Mouse (Mus musculus) liver, embryonic 14.5 days (tissue): ENCODE results near the gene Cxcr5.

ENCODE experiments used
- CTCF ChIP-seq: IDR thresholded peaks from 2 replicates; pipeline ENCODE4 v1.5.1; 2016; ENCODE audit warnings: antibody characterized with exemption, low read depth, control low read depth
- EP300 ChIP-seq: IDR thresholded peaks from 2 replicates; pipeline ENCODE4 v1.6.1; 2016; ENCODE audit warnings: antibody characterized with exemption, low read depth

DNA sequence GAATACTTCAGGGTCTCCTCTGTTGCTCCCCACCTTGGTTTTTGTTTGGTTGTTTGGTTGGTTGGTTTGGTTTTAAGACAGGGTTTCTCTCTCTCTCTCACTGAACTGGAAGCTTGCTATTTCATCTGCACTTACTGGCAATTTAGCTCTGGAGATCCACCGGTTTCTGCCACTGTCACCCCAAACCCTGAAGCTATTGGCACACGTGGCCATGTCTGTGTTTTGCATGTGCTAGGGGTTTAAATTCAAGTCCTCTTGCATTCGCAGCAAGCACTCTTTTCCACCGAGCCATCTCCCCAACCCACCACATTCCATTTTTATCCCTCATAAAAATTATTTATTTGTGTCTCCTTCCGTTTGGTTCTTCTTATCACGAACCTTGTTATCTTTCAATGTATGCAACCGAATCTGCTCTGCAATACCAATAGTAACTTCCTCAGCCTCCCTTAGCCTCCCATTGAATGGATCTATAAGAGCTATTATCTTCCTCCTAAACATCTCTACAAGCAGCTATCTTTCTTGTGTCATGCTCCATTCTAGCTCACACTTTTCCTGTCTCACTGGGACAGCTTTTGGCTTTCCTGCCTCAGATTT, 30.0 kb upstream of the Cxcr5 start:
- TF ChIP-seq CTCF (no peak), EP300 (no peak)
